Mouse (Mus musculus): Measurements from ENCODE around the gene Glra1. TPM values are rescaled to one million over a fixed set of nuclear protein-coding genes. Genes with fewer than 3 reads are reported as not detected.

Glra1 gene
- polyA plus RNA-seq, 1 experiment, result not detected

DNA sequence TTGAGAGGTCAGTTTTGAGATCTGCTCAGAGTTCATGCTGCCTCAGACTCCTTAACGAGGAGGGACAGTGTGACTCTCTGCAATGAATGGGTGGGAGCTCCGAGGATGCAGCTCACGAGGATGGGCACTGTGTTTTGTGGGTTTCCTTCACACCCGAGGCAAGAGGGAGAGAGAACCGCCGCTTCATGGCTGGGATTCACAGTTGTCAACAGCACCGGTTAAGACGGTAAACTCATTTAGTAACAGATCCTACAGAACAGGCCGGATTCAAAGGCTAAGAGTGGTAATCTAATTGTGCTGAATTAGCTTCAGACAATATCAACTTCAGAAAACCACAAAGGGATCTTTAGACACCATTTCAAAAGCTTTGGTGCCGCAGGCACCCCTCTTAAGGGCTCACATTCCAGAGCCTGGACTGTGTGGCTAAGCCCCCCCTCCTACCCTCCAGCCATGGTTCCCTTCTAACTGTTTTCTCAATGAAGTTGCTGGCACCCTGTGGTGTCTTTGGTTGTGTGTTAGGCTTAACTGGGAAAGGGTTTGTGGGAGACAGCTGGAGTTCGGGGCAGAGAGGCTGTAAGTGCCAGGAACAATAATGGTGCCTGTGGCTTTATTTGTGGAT lies 6.4 kb downstream of the Glra1 start:
- no peaks in the 10 kb centered on the region; the same call in 1 of the 2 replicates for H3K27me3 ChIP-seq (ENCODE audit: control insufficient read depth, insufficient read depth, low read length, poor library complexity, severe bottlenecking)

DNA sequence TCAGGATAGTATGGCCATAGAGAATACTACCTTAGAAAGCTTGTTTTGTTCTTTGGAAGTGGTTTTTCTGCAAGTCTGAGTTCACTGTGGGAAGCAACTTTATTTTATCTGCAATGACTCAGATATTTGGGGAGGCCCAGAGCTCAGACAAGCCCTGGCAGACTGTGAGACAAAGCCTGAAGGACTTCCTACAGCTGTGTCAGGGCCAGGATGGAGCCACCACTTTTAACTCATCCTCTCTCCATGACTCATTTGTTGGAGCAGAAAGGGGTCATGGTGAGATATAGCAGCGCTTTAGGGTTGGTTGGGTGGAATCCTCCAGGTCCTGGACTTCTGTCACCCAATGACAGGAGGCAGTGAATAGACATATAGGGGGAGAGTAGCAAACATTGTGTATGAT lies 12.3 kb downstream of the Glra1 start:
- no peak overlapping the region for H3K9ac ChIP-seq (ENCODE audit: low read depth, poor library complexity, severe bottlenecking)
- no peaks in the 10 kb centered on the region for H3K4me1 ChIP-seq (ENCODE audit: control insufficient read depth, insufficient read depth, low read length)
- H3K27ac ChIP-seq (ENCODE audit: insufficient read depth, low read length), result no peak overlapping the region
- no peak overlapping the region for H3K4me3 ChIP-seq (ENCODE audit: low read depth, low read length)
- H3K9me3 ChIP-seq (replicated peaks; ENCODE audit: control insufficient read depth, insufficient read depth, low read length, poor library complexity, severe bottlenecking), result no peaks in the 10 kb centered on the region
- H3K27me3 ChIP-seq (ENCODE audit: control insufficient read depth, insufficient read depth, low read length, poor library complexity, severe bottlenecking), result no peaks in the 10 kb centered on the region
- H3K36me3 ChIP-seq (ENCODE audit: control insufficient read depth, insufficient read depth, low read length, poor library complexity, severe bottlenecking), result no peaks in the 10 kb centered on the region
- TF ChIP-seq POLR2A (IDR thresholded peaks at IDR 0.05; ENCODE audit: insufficient read depth, low read length) (no peak), EP300 (IDR thresholded peaks at IDR 0.05; ENCODE audit: insufficient read depth, low read depth, low read length) (no peak), CTCF (IDR thresholded peaks at IDR 0.05; ENCODE audit: low read depth, low read length) (no peak)

More for the DNA sequence above, 6.4 kb downstream of the Glra1 start:
- TF ChIP-seq CTCF (IDR thresholded peaks at IDR 0.05; ENCODE audit: low read depth, low read length), result no peak
- 0 out of 2 replicates have a peak, but pooled peaks have one; percentile 14 for TF ChIP-seq EP300 (IDR thresholded peaks at IDR 0.05; ENCODE audit: insufficient read depth, low read depth, low read length)
- no peak for TF ChIP-seq POLR2A (IDR thresholded peaks at IDR 0.05; ENCODE audit: insufficient read depth, low read length)
- no peaks in the 10 kb centered on the region for H3K4me1 ChIP-seq (ENCODE audit: control insufficient read depth, insufficient read depth, low read length)
- no peaks in the 10 kb centered on the region for H3K36me3 ChIP-seq (ENCODE audit: control insufficient read depth, insufficient read depth, low read length, poor library complexity, severe bottlenecking)
- no peak overlapping the region for H3K27ac ChIP-seq (ENCODE audit: insufficient read depth, low read length)
- H3K9ac ChIP-seq (ENCODE audit: low read depth, poor library complexity, severe bottlenecking), result no peak overlapping the region
- H3K9me3 ChIP-seq (replicated peaks; ENCODE audit: control insufficient read depth, insufficient read depth, low read length, poor library complexity, severe bottlenecking), result no peaks in the 10 kb centered on the region
- H3K4me3 ChIP-seq (ENCODE audit: low read depth, low read length), result no peak overlapping the region

DNA sequence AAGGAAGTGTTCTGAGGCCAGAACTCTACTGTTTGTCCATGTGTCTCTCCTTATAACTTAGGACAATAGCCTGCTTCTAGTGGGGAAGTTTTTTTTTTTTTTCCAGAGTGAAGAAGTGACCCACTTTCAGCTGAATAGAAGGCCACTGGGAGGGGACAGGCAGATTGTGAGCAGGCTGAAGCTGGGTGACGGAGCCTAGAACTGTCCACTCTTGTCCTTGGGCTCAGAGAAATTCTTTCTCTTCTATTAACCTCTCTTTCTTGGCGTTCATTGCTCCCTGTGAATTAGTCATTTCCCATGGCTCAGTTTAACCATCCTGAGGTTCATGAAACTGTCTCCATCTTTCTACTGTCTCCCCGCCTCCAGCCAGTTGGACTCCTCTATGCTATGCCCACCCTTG lies 13.6 kb downstream of the Glra1 start:
- H3K9ac ChIP-seq (ENCODE audit: low read depth, poor library complexity, severe bottlenecking), result no peak overlapping the region
- H3K27me3 ChIP-seq (ENCODE audit: control insufficient read depth, insufficient read depth, low read length, poor library complexity, severe bottlenecking), result no peaks in the 10 kb centered on the region
- no peak for TF ChIP-seq POLR2A (IDR thresholded peaks at IDR 0.05; ENCODE audit: insufficient read depth, low read length)
- TF ChIP-seq CTCF (IDR thresholded peaks at IDR 0.05; ENCODE audit: low read depth, low read length), result no peak
- TF ChIP-seq EP300 (IDR thresholded peaks at IDR 0.05; ENCODE audit: insufficient read depth, low read depth, low read length), result no peak
- H3K36me3 ChIP-seq (ENCODE audit: control insufficient read depth, insufficient read depth, low read length, poor library complexity, severe bottlenecking), result no peaks in the 10 kb centered on the region
- no peaks in the 10 kb centered on the region for H3K9me3 ChIP-seq (replicated peaks; ENCODE audit: control insufficient read depth, insufficient read depth, low read length, poor library complexity, severe bottlenecking)
- no peak overlapping the region for H3K27ac ChIP-seq (ENCODE audit: insufficient read depth, low read length)
- H3K4me1 ChIP-seq (ENCODE audit: control insufficient read depth, insufficient read depth, low read length), result no peaks in the 10 kb centered on the region
- no peak overlapping the region for H3K4me3 ChIP-seq (ENCODE audit: low read depth, low read length)

DNA sequence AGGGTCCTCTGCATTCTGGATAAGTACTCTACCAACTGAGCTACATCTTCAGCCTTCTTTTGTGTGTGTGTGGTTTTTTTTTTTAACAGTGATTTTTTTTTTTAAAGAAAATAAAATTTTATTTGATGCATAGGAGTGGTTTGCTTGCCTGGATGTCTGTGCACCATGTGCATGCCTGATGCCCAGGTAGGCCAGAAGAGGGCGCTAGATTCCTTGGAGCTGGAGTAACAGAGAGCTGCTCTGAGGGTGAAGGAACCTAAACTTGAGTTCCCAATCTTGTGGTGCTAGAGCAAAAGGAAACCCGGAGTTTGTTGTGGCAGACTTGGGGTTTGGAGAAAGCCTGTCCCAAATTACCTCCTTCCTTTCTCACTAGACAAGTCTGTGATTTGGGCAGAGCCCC lies 16.8 kb downstream of the Glra1 start:
- Histone ChIP-seq H3K27ac (ENCODE audit: insufficient read depth, low read length) (no peak overlapping the region), H3K4me3 (ENCODE audit: low read depth, low read length) (no peak overlapping the region), H3K4me1 (ENCODE audit: control insufficient read depth, insufficient read depth, low read length) (no peaks in the 10 kb centered on the region), H3K36me3 (ENCODE audit: control insufficient read depth, insufficient read depth, low read length, poor library complexity, severe bottlenecking) (no peaks in the 10 kb centered on the region), H3K9ac (ENCODE audit: low read depth, poor library complexity, severe bottlenecking) (no peak overlapping the region), H3K9me3 (replicated peaks; ENCODE audit: control insufficient read depth, insufficient read depth, low read length, poor library complexity, severe bottlenecking) (no peaks in the 10 kb centered on the region), H3K27me3 (ENCODE audit: control insufficient read depth, insufficient read depth, low read length, poor library complexity, severe bottlenecking) (no peaks in the 10 kb centered on the region)
- TF ChIP-seq EP300 (IDR thresholded peaks at IDR 0.05; ENCODE audit: insufficient read depth, low read depth, low read length), result no peak
- TF ChIP-seq CTCF (IDR thresholded peaks at IDR 0.05; ENCODE audit: low read depth, low read length), result peak; percentile 64

DNA sequence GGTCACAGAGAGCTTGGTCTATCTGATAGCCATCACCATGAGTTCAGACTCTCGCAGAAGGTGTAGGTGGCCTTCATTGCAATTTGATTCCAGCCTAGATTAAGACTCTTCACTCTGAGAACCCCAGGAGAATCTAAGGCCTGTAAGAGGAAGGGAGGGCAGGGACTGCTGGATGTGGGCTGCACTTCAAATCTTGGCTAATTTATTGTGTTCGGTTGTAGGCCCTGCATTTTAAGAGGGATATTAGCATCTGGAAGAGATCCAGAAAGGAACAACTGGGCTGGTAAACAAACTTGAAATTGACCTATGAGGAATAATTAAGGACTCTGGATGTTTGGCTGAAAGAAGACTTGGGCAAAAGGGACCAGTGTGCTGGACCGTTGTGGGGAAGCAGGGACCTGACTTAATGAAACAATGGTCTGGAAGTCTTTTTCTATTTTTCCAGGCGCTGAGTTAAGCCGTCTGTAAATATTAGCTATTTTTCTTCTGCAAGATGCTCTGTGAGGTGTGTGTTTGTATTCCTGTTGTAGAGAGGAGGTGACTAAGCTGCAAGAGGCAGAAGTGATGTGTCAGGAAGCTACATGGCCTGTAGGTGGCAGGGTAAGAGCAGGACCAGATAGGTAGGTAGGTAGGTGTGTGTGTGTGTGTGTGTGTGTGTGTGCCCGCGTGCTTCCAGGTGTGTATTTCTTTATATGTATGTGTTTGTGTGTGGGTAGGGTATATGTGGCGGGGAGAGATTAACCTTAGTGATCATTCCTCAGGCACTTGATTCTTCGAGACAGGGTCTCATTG lies 18.4 kb downstream of the Glra1 start:
- Histone ChIP-seq H3K36me3 (ENCODE audit: control insufficient read depth, insufficient read depth, low read length, poor library complexity, severe bottlenecking) (no peaks in the 10 kb centered on the region), H3K27me3 (ENCODE audit: control insufficient read depth, insufficient read depth, low read length, poor library complexity, severe bottlenecking) (no peaks in the 10 kb centered on the region)
- TF ChIP-seq CTCF (IDR thresholded peaks at IDR 0.05; ENCODE audit: low read depth, low read length) (peak; percentile 49), POLR2A (IDR thresholded peaks at IDR 0.05; ENCODE audit: insufficient read depth, low read length) (no peak)

DNA sequence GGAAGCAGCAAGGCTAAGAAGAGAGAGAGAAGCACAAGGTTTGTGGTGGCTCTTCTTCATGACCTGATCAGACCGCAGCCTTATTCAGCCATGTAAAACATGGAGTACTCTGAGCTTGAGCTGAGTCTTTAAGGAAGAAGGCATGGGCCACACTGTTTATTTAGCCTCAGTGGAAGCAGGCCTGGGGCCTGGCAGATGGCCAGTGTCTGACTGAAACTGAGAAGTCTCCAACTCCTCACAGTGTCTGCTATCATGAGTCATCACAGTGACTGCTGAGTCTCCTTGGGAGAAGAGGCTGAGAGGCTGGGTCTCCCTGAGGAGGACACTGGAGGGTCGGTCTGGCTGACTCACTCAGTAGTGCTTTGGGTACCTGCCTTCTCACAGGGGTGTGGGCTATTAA lies 33.6 kb downstream of the Glra1 start:
- no peak overlapping the region for H3K27ac ChIP-seq (ENCODE audit: insufficient read depth, low read length)
- H3K9me3 ChIP-seq (replicated peaks; ENCODE audit: control insufficient read depth, insufficient read depth, low read length, poor library complexity, severe bottlenecking), result no peaks in the 10 kb centered on the region
- H3K27me3 ChIP-seq (ENCODE audit: control insufficient read depth, insufficient read depth, low read length, poor library complexity, severe bottlenecking), result no peaks in the 10 kb centered on the region
- no peaks in the 10 kb centered on the region for H3K4me1 ChIP-seq (ENCODE audit: control insufficient read depth, insufficient read depth, low read length)
- no peak overlapping the region for H3K9ac ChIP-seq (ENCODE audit: low read depth, poor library complexity, severe bottlenecking)
- H3K4me3 ChIP-seq (ENCODE audit: low read depth, low read length), result no peak overlapping the region
- no peaks in the 10 kb centered on the region for H3K36me3 ChIP-seq (ENCODE audit: control insufficient read depth, insufficient read depth, low read length, poor library complexity, severe bottlenecking)
- TF ChIP-seq CTCF (IDR thresholded peaks at IDR 0.05; ENCODE audit: low read depth, low read length) (no peak), EP300 (IDR thresholded peaks at IDR 0.05; ENCODE audit: insufficient read depth, low read depth, low read length) (no peak), POLR2A (IDR thresholded peaks at IDR 0.05; ENCODE audit: insufficient read depth, low read length) (no peak)

More for the DNA sequence above, 18.4 kb downstream of the Glra1 start:
- no peaks in the 10 kb centered on the region for H3K9me3 ChIP-seq (replicated peaks; ENCODE audit: control insufficient read depth, insufficient read depth, low read length, poor library complexity, severe bottlenecking)
- H3K4me1 ChIP-seq (ENCODE audit: control insufficient read depth, insufficient read depth, low read length), result no peaks in the 10 kb centered on the region
- no peak overlapping the region for H3K4me3 ChIP-seq (ENCODE audit: low read depth, low read length)
- no peak overlapping the region for H3K27ac ChIP-seq (ENCODE audit: insufficient read depth, low read length)
- no peak overlapping the region for H3K9ac ChIP-seq (ENCODE audit: low read depth, poor library complexity, severe bottlenecking)

All from ES-Bruce4 (cell line).